Mouse (Mus musculus) forebrain, embryonic 14.5 days (tissue): ENCODE results near the gene Sh3bgrl. TPM values are rescaled to one million over a fixed set of nuclear protein-coding genes. Genes with fewer than 3 reads are reported as not detected.
"Not testable (repeated sequence)": the region's sequence is repeated elsewhere in the genome, so short reads cannot be mapped to it uniquely, and the experiment has no call there.

ENCODE experiments used
- ATAC-seq: fragments of 200-750 bp; cut with Nextera tagmentation; 2 replicates; pipeline ENCODE4 v1.8.0; 2017; ENCODE audit warnings: mild to moderate bottlenecking, moderate library complexity
- DNase-seq: peaks from one replicate; pipeline ENCODE4 v3.0.0-alpha.2; 2015; ENCODE audit warnings: low spot score
- H3K27ac ChIP-seq: fragments of 300-500 bp; sonication (generic); 2 replicates; pipeline ENCODE4 v1.5.1; 2014; ENCODE audit warnings: low read depth, mild to moderate bottlenecking, control low read depth, low read length, moderate library complexity
- H3K27me3 ChIP-seq: fragments of 300-500 bp; sonication (generic); replicated peaks from 2 replicates; pipeline ENCODE4 v1.6.1; 2014; ENCODE audit warnings: low read length, control low read depth, mixed read lengths; ENCODE audit not compliant: control insufficient read depth, insufficient read depth
- H3K36me3 ChIP-seq: fragments of 300-500 bp; sonication (generic); 2 replicates; pipeline ENCODE4 v1.6.1; 2014; ENCODE audit warnings: low read length, control low read depth; ENCODE audit not compliant: control insufficient read depth, insufficient read depth
- H3K4me1 ChIP-seq: fragments of 300-500 bp; sonication (generic); 2 replicates; pipeline ENCODE4 v1.6.1; 2014; ENCODE audit warnings: antibody characterized with exemption, low read length, control low read depth; ENCODE audit not compliant: control insufficient read depth, insufficient read depth
- H3K4me2 ChIP-seq: fragments of 300-500 bp; sonication (generic); 2 replicates; pipeline ENCODE4 v1.6.1; 2014; ENCODE audit warnings: mild to moderate bottlenecking, control low read depth, low read length
- H3K4me3 ChIP-seq: fragments of 300-500 bp; sonication (generic); 2 replicates; pipeline ENCODE4 v1.5.1; 2014; ENCODE audit warnings: low read depth, low read length, control low read depth
- H3K9ac ChIP-seq: fragments of 300-500 bp; sonication (generic); 2 replicates; pipeline ENCODE4 v1.6.1; 2014; ENCODE audit warnings: mild to moderate bottlenecking, low read length, control low read depth, moderate library complexity
- H3K9me3 ChIP-seq: fragments of 300-500 bp; sonication (generic); replicated peaks from 2 replicates; pipeline ENCODE4 v1.6.1; 2016; ENCODE audit warnings: low read length, control low read depth, mixed read lengths; ENCODE audit not compliant: control insufficient read depth
- WGBS: fragments of 180-500 bp; shearing (Covaris S2); extraction: QIAGEN DNeasy Blood & Tissue Kit; methylation state at CpG from one replicate; pipeline ENCODE4 v1.1.7; 2014; 5-methylcytosine and 5-hydroxymethylcytosine counted together
- polyA plus RNA-seq: library from polyadenylated mRNA; unstranded; fragments of >200 nt; fragmentation: Nextera tagmentation; extraction: Ambion mirVana; gene quantifications from 2 replicates; pipeline ENCODE4 v1.2.1, GENCODE M21; 2014

Gene Sh3bgrl
- 99.3 and 152 TPM in 2 replicates for polyA plus RNA-seq

- 25% methylated on average over 26 of the region's 26 CpGs for WGBS
- peak; percentile 98 for ATAC-seq
- no peaks in the 10 kb centered on the region for H3K9me3 ChIP-seq
- peak within 1 kb of the TSS; percentile 86 for H3K27ac ChIP-seq
- peak; percentile 89 for DNase-seq
- H3K4me1 ChIP-seq = no peaks in the 10 kb centered on the region
- H3K9ac ChIP-seq = peak within 1 kb of the TSS; percentile 79
- no peaks in the 10 kb centered on the region for H3K36me3 ChIP-seq
- H3K27me3 ChIP-seq = no peaks in the 10 kb centered on the region
- peak within 1 kb of the TSS; percentile 47 for H3K4me3 ChIP-seq
- peak within 1 kb of the TSS; percentile 44 for H3K4me2 ChIP-seq
Observed at GRCm38 (mm10) chrX:109095245-109096242, at the start of gene Sh3bgrl. Gene Sh3bgrl (plus strand): TSS chrX:109095365.

- H3K4me1 ChIP-seq = no peaks in the 10 kb centered on the region
- no peak overlapping the region for H3K4me3 ChIP-seq
- H3K9me3 ChIP-seq = no peaks in the 10 kb centered on the region
- H3K9ac ChIP-seq = no peak overlapping the region
- no peak for DNase-seq
- H3K36me3 ChIP-seq = no peaks in the 10 kb centered on the region
- H3K27ac ChIP-seq = no peak overlapping the region
- no peak for ATAC-seq
- no peaks in the 10 kb centered on the region for H3K27me3 ChIP-seq
- no peak overlapping the region for H3K4me2 ChIP-seq
- WGBS = 77% methylated on average over 1 of the region's 1 CpGs
Observed at GRCm38 (mm10) chrX:109047773-109048172, 47.4 kb upstream of the Sh3bgrl start.

- DNase-seq (no peak), ATAC-seq (no peak)
- Histone ChIP-seq H3K27ac (no peak overlapping the region), H3K36me3 (no peaks in the 10 kb centered on the region), H3K4me3 (no peak overlapping the region), H3K4me2 (no peak overlapping the region), H3K4me1 (no peaks in the 10 kb centered on the region), H3K9me3 (no peaks in the 10 kb centered on the region), H3K27me3 (no peaks in the 10 kb centered on the region), H3K9ac (no peak overlapping the region)
- WGBS = 76% methylated on average over 3 of the region's 3 CpGs
Observed at GRCm38 (mm10) chrX:109071719-109072118, 23.4 kb upstream of the Sh3bgrl start.

GRCm38 (mm10) chrX:109075716-109076115, 19.4 kb upstream of the Sh3bgrl start:
- no peak overlapping the region for H3K9ac ChIP-seq
- H3K27me3 ChIP-seq = no peaks in the 10 kb centered on the region
- 44% methylated on average over 1 of the region's 1 CpGs for WGBS
- H3K9me3 ChIP-seq = no peaks in the 10 kb centered on the region
- H3K4me1 ChIP-seq = no peaks in the 10 kb centered on the region
- H3K4me2 ChIP-seq = no peak overlapping the region
- no peaks in the 10 kb centered on the region for H3K36me3 ChIP-seq
- DNase-seq (peak; percentile 13), ATAC-seq (no peak)
- no peak overlapping the region for H3K4me3 ChIP-seq
- H3K27ac ChIP-seq = no peak overlapping the region

GRCm38 (mm10) chrX:109076355-109076754, 18.8 kb upstream of the Sh3bgrl start:
- H3K4me3 ChIP-seq = no peak overlapping the region
- no peak overlapping the region for H3K9ac ChIP-seq
- H3K4me2 ChIP-seq = no peak overlapping the region
- WGBS = 30% methylated on average over 3 of the region's 3 CpGs
- H3K36me3 ChIP-seq = no peaks in the 10 kb centered on the region
- DNase-seq (peak; percentile 53), ATAC-seq (no peak; the same call in 1 of the 2 replicates)
- no peaks in the 10 kb centered on the region for H3K27me3 ChIP-seq
- H3K4me1 ChIP-seq = no peaks in the 10 kb centered on the region
- H3K9me3 ChIP-seq = no peaks in the 10 kb centered on the region
- no peak overlapping the region for H3K27ac ChIP-seq

GRCm38 (mm10) chrX:109079354-109079753, 15.8 kb upstream of the Sh3bgrl start:
- not testable (repeated sequence) for H3K9ac ChIP-seq, H3K27me3 ChIP-seq, H3K4me2 ChIP-seq, H3K36me3 ChIP-seq, H3K27ac ChIP-seq, H3K9me3 ChIP-seq, DNase-seq, H3K4me3 ChIP-seq, ATAC-seq, H3K4me1 ChIP-seq
- WGBS = 95% methylated on average over 3 of the region's 4 CpGs

DNA sequence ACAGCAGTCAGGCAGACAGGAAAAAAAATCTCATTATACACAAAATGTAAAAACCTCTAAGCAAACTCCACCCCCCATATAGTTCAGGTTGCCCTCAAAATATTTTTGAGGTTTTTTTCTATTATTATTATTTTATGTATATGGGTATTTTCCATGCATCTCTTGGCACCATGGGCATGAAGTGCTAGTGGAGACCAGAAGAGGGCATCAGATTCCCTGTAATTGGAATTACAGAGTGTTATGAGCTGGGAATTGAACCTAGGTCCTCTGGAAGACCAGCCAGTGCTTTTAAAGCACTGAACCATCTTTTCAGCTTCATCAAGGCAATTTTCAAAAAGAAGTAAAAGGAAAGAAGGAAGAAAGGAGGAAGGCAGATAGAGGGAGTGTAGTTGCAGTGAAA, 8.1 kb upstream of the Sh3bgrl start:
- H3K36me3 ChIP-seq = no peaks in the 10 kb centered on the region
- no peak overlapping the region for H3K27ac ChIP-seq
- DNase-seq (no peak), ATAC-seq (no peak)
- H3K4me1 ChIP-seq = no peaks in the 10 kb centered on the region
- H3K9ac ChIP-seq = no peak overlapping the region
- no peak overlapping the region for H3K4me2 ChIP-seq
- no peaks in the 10 kb centered on the region for H3K27me3 ChIP-seq
- no peaks in the 10 kb centered on the region for H3K9me3 ChIP-seq
- no peak overlapping the region for H3K4me3 ChIP-seq

GRCm38 (mm10) chrX:109094800-109095199, 365 bp upstream of the Sh3bgrl start:
- DNase-seq = no peak
- 22% methylated on average over 4 of the region's 4 CpGs for WGBS

DNA sequence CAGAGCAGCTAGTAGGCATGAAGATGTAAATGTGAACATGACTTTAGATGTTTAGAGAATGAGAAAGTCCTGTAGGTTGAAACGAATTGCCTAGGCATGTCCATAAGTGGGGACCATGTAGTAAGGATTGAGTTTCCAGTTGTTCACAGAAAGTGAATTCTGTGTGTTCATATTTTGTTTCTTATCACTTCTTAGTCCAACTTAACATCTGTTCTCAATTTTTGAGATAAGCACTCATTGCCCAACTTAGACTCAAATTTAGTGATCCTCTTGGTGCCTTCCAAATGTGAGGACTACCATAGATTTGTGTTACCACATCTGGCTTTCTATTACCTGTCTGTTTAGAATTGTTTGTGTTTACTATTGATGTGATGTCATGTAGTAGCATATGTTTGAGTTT, 3.3 kb downstream of the Sh3bgrl start:
- H3K27ac ChIP-seq = no peak overlapping the region
- H3K9ac ChIP-seq = no peak overlapping the region
- no peak for ATAC-seq
- no peak overlapping the region for H3K4me3 ChIP-seq
- no peaks in the 10 kb centered on the region for H3K36me3 ChIP-seq
- DNase-seq = no peak
- no peaks in the 10 kb centered on the region for H3K27me3 ChIP-seq
- 89% methylated on average over 1 of the region's 1 CpGs for WGBS
- H3K4me1 ChIP-seq = no peaks in the 10 kb centered on the region
- H3K4me2 ChIP-seq = no peak overlapping the region
- H3K9me3 ChIP-seq = no peaks in the 10 kb centered on the region

More at GRCm38 (mm10) chrX:109094800-109095199, 365 bp upstream of the Sh3bgrl start:
- peak overlapping the region; percentile 47 for H3K4me3 ChIP-seq
- no peaks in the 10 kb centered on the region for H3K9me3 ChIP-seq
- H3K36me3 ChIP-seq = no peaks in the 10 kb centered on the region
- H3K9ac ChIP-seq = peak overlapping the region; percentile 79; the same call in 1 of the 2 replicates
- peak overlapping the region; percentile 86; the same call in 1 of the 2 replicates for H3K27ac ChIP-seq
- no peak; the same call in 1 of the 2 replicates for ATAC-seq
- H3K27me3 ChIP-seq = no peaks in the 10 kb centered on the region
- H3K4me2 ChIP-seq = peak overlapping the region; percentile 44
- no peaks in the 10 kb centered on the region for H3K4me1 ChIP-seq
